Mouse (Mus musculus) forebrain, embryonic 12.5 days (tissue): ENCODE results near the gene Aars. TPM values are rescaled to one million over a fixed set of nuclear protein-coding genes. Genes with fewer than 3 reads are reported as not detected.
"Not testable (repeated sequence)": the region's sequence is repeated elsewhere in the genome, so short reads cannot be mapped to it uniquely, and the experiment has no call there.

Source experiments
- ATAC-seq: fragments of 200-750 bp; cut with Nextera tagmentation; 2 replicates; pipeline ENCODE4 v1.8.0; 2017; ENCODE audit warnings: moderate TSS enrichment; ENCODE audit not compliant: low FRiP score
- H3K27ac ChIP-seq: fragments of 300-500 bp; sonication (generic); 2 replicates; pipeline ENCODE4 v1.5.1; 2016; ENCODE audit warnings: mild to moderate bottlenecking
- H3K27me3 ChIP-seq: fragments of 300-500 bp; sonication (generic); 2 replicates; pipeline ENCODE4 v1.6.1; 2016; ENCODE audit warnings: mild to moderate bottlenecking
- H3K36me3 ChIP-seq: fragments of 300-500 bp; sonication (generic); replicated peaks from 2 replicates; pipeline ENCODE4 v1.6.1; 2016; ENCODE audit warnings: mild to moderate bottlenecking
- H3K4me1 ChIP-seq: fragments of 300-500 bp; sonication (generic); 2 replicates; pipeline ENCODE4 v1.6.1; 2016
- H3K4me2 ChIP-seq: fragments of 300-500 bp; sonication (generic); 2 replicates; pipeline ENCODE4 v1.6.1; 2016; ENCODE audit warnings: mild to moderate bottlenecking, moderate library complexity
- H3K4me3 ChIP-seq: fragments of 300-500 bp; sonication (generic); replicated peaks from 2 replicates; pipeline ENCODE4 v1.5.1; 2016; ENCODE audit warnings: mild to moderate bottlenecking
- H3K9ac ChIP-seq: fragments of 300-500 bp; sonication (generic); 2 replicates; pipeline ENCODE4 v1.6.1; 2016; ENCODE audit warnings: mild to moderate bottlenecking
- H3K9me3 ChIP-seq: fragments of 300-500 bp; sonication (generic); 2 replicates; pipeline ENCODE4 v1.6.1; 2016
- whole genome bisulfite sequencing: fragments of 180-500 bp; shearing (Covaris S2); methylation state at CpG from one replicate; pipeline ENCODE4 v1.1.7; 2016; 5-methylcytosine and 5-hydroxymethylcytosine counted together
- microRNA-seq: library from miRNA; unstranded; fragments of <30 nt; microRNA quantifications from one replicate; pipeline ENCODE4, GENCODE M21; 2017
- polyA plus RNA-seq: library from polyadenylated mRNA; unstranded; fragments of >200 nt; fragmentation: Nextera tagmentation; extraction: Ambion mirVana; gene quantifications from 2 replicates; pipeline ENCODE4 v1.2.1, GENCODE M21; 2016

Gene Aars
- polyA plus RNA-seq, 1 experiment from 2014 or later, result 84.6 TPM

GRCm38 (mm10) chr8:111081580-111082258, 48.8 kb downstream of the Aars start:
- 38% methylated on average over 12 of the region's 12 CpGs for WGBS
- Histone ChIP-seq H3K9ac (no peak overlapping the region), H3K4me2 (no peak overlapping the region), H3K27ac (no peak overlapping the region), H3K27me3 (no peaks in the 10 kb centered on the region), H3K9me3 (no peaks in the 10 kb centered on the region), H3K36me3 (no peaks in the 10 kb centered on the region), H3K4me3 (no peak overlapping the region), H3K4me1 (peaks cover 17% of the 10 kb centered on the region)
- no peak for ATAC-seq

- not testable (repeated sequence) for H3K27me3 ChIP-seq, ATAC-seq, H3K27ac ChIP-seq, H3K9me3 ChIP-seq, H3K36me3 ChIP-seq, H3K4me3 ChIP-seq, H3K4me2 ChIP-seq, H3K9ac ChIP-seq
- WGBS, result 90% methylated on average over 5 of the region's 5 CpGs
- H3K4me1 ChIP-seq, result peaks cover 17% of the 10 kb centered on the region
Measured at GRCm38 (mm10) chr8:111083936-111084335, 51.0 kb downstream of the Aars start.

- Histone ChIP-seq H3K27ac (no peak overlapping the region), H3K4me2 (no peak overlapping the region), H3K4me1 (peaks cover 4% of the 10 kb centered on the region; the same call in 1 of the 2 replicates), H3K36me3 (no peaks in the 10 kb centered on the region), H3K27me3 (no peaks in the 10 kb centered on the region), H3K9ac (no peak overlapping the region), H3K4me3 (no peak overlapping the region), H3K9me3 (no peaks in the 10 kb centered on the region)
- 0% methylated on average over 2 of the region's 2 CpGs for WGBS
- ATAC-seq, result no peak
Measured at GRCm38 (mm10) chr8:111090126-111090525, 57.2 kb downstream of the Aars start.

GRCm38 (mm10) chr8:111091706-111092105, 58.8 kb downstream of the Aars start:
- no peak overlapping the region for H3K4me3 ChIP-seq
- 85% methylated on average over 7 of the region's 7 CpGs for WGBS
- H3K9ac ChIP-seq, result no peak overlapping the region
- H3K27me3 ChIP-seq, result no peaks in the 10 kb centered on the region
- ATAC-seq, result no peak
- no peak overlapping the region for H3K4me2 ChIP-seq
- H3K9me3 ChIP-seq, result no peaks in the 10 kb centered on the region
- H3K4me1 ChIP-seq, result peaks cover 9% of the 10 kb centered on the region
- H3K36me3 ChIP-seq, result no peaks in the 10 kb centered on the region
- no peak overlapping the region for H3K27ac ChIP-seq

- H3K27me3 ChIP-seq, H3K27ac ChIP-seq, H3K9ac ChIP-seq, H3K4me2 ChIP-seq, H3K4me3 ChIP-seq, H3K36me3 ChIP-seq, ATAC-seq, H3K4me1 ChIP-seq, H3K9me3 ChIP-seq: not testable (repeated sequence)
- WGBS, result 79% methylated on average over 5 of the region's 6 CpGs
Measured at GRCm38 (mm10) chr8:111092326-111092725, 59.4 kb downstream of the Aars start, which contains the start of gene Clec18a. Clec18a (minus strand) TSS chr8:111092426.

GRCm38 (mm10) chr8:111093865-111094718, 61.1 kb downstream of the Aars start, which contains the start of gene Pdpr:
Pdpr (plus strand) TSS chr8:111094630.
- 6% methylated on average over 64 of the region's 72 CpGs for WGBS
- H3K36me3 ChIP-seq, result no peaks in the 10 kb centered on the region
- peak within 1 kb of the TSS; percentile 69 for H3K9ac ChIP-seq
- ATAC-seq, result peak; percentile 93
- H3K4me3 ChIP-seq, result peak within 1 kb of the TSS; percentile 63
- peaks cover 9% of the 10 kb centered on the region for H3K4me1 ChIP-seq
- no peaks in the 10 kb centered on the region for H3K27me3 ChIP-seq
- no peak within 1 kb of the TSS for H3K27ac ChIP-seq
- no peaks in the 10 kb centered on the region for H3K9me3 ChIP-seq
- peak within 1 kb of the TSS; percentile 81 for H3K4me2 ChIP-seq

GRCm38 (mm10) chr8:111094719-111095302, 61.9 kb downstream of the Aars start:
- H3K4me3 ChIP-seq, result peak overlapping the region; percentile 63
- H3K27me3 ChIP-seq, H3K9me3 ChIP-seq, H3K36me3 ChIP-seq, H3K27ac ChIP-seq, H3K4me1 ChIP-seq: not testable (repeated sequence)
- ATAC-seq, result peak; percentile 60
- peak overlapping the region; percentile 81 for H3K4me2 ChIP-seq
- under 1% methylated on average over 42 of the region's 69 CpGs for WGBS
- H3K9ac ChIP-seq, result peak overlapping the region; percentile 69

Small RNA genes within 50 kb of the gene (microRNA-seq; reads per million reads assigned to microRNA genes)
- gene Gm24103, result not detected
- gene Mir3473d, result not detected

Other genes with a start within 250 kb of the Aars start
- 0.26 and 0.63 TPM in 2 replicates for gene Il34, start 227.2 kb upstream of the Aars start, polyA plus RNA-seq
- gene Cog4, start 186.5 kb upstream of the Aars start, polyA plus RNA-seq, result 64.5 and 73.6 TPM in 2 replicates
- gene Sf3b3, start 186.4 kb upstream of the Aars start, polyA plus RNA-seq, result 187 and 189 TPM in 2 replicates
- gene Fuk, start 130.7 kb upstream of the Aars start, polyA plus RNA-seq, result 13.2 and 14.4 TPM in 2 replicates
- 26.2 and 27.2 TPM in 2 replicates for gene St3gal2, start 113.2 kb upstream of the Aars start, polyA plus RNA-seq
- gene Ddx19a, start 35.3 kb upstream of the Aars start, polyA plus RNA-seq, result 18.8 and 20.7 TPM in 2 replicates
- gene Ddx19b, start 1.4 kb upstream of the Aars start, polyA plus RNA-seq, result 10.5 and 12.0 TPM in 2 replicates
- 1.5 TPM in 1 of 2 replicates, not detected in the other for gene Exosc6, start 23.2 kb downstream of the Aars start, polyA plus RNA-seq
- 0.43 and 0.63 TPM in 2 replicates for gene Clec18a, start 59.3 kb downstream of the Aars start, polyA plus RNA-seq
- gene Pdpr, start 61.5 kb downstream of the Aars start, polyA plus RNA-seq, result 14.4 TPM in 2 replicates
- 83.6 and 89.6 TPM in 2 replicates for gene Glg1, start 226.1 kb downstream of the Aars start, polyA plus RNA-seq